Mouse (Mus musculus) yolk sac, embryonic 10.5 days (tissue): ENCODE data around the gene Fpr2.
"Not testable (repeated sequence)": the region's sequence is repeated elsewhere in the genome, so short reads cannot be mapped to it uniquely, and the experiment has no call there.

ENCODE experiments used
- DNase-seq: peaks from one replicate; pipeline ENCODE4 v3.0.0-alpha.2; 2017; ENCODE audit warnings: low spot score

The Fpr2 gene

GRCm38 (mm10) chr17:17882672-17883071, 5.0 kb upstream of the Fpr2 start:
- DNase-seq = no peak

- no peak for DNase-seq
Measured at GRCm38 (mm10) chr17:17883840-17884239, 3.8 kb upstream of the Fpr2 start, which contains the start of gene Fpr1. Gene Fpr1, minus strand, starts transcription at chr17:17883940.

GRCm38 (mm10) chr17:17889732-17890425, 2.3 kb downstream of the Fpr2 start:
- DNase-seq = no peak

- peak; percentile 9 for DNase-seq
Measured at GRCm38 (mm10) chr17:17896039-17896438, 8.4 kb downstream of the Fpr2 start.

GRCm38 (mm10) chr17:17899268-17899667, 11.6 kb downstream of the Fpr2 start:
- DNase-seq = no peak

- DNase-seq = no peak
Measured at GRCm38 (mm10) chr17:17900768-17901167, 13.1 kb downstream of the Fpr2 start.

GRCm38 (mm10) chr17:17909636-17910421, 22.2 kb downstream of the Fpr2 start:
- peak; percentile 68 for DNase-seq

GRCm38 (mm10) chr17:17912618-17913017, 25.0 kb downstream of the Fpr2 start:
- DNase-seq = not testable (repeated sequence)

- no peak for DNase-seq
Measured at GRCm38 (mm10) chr17:17917376-17917775, 29.8 kb downstream of the Fpr2 start.

GRCm38 (mm10) chr17:17917782-17918181, 30.2 kb downstream of the Fpr2 start:
- no peak for DNase-seq
